Mouse (Mus musculus): ENCODE results near the gene Susd1.
A peak's percentile ranks its signal among the peaks of the same experiment; 100 is the strongest.

- TF ChIP-seq CTCF (IDR thresholded peaks at IDR 0.05) (no peak), POLR2A (IDR thresholded peaks at IDR 0.05; ENCODE audit: insufficient read depth, low read depth, low read length) (peak; percentile 27; the same call in 1 of the 2 replicates)
Measured at GRCm38 (mm10) chr4:59291914-59292718, 146.3 kb downstream of the Susd1 start.
